Mouse (Mus musculus) frontal cortex, postnatal 10 days (tissue): ENCODE measurements around the gene Cd3d.
"Not testable (repeated sequence)": the region's sequence is repeated elsewhere in the genome, so short reads cannot be mapped to it uniquely, and the experiment has no call there.

Experiments
- DNase-seq, 2 experiments: peaks; one replicate each; pipeline ENCODE4 v3.0.0; 2022; ENCODE audit warnings: low spot score in 2 of 2, mixed read lengths in 1 of 2

Cd3d gene

GRCm38 (mm10) chr9:44981676-44982075 is at the start of gene Cd3d:
Cd3d (plus strand) TSS chr9:44981786.
- no peak for DNase-seq

- DNase-seq = no peak
Measured at GRCm38 (mm10) chr9:44941756-44942155, 39.8 kb upstream of the Cd3d start.

- DNase-seq = no peak
Measured at GRCm38 (mm10) chr9:44942421-44942820, 39.2 kb upstream of the Cd3d start.

GRCm38 (mm10) chr9:44946185-44946695 is 35.3 kb upstream of the Cd3d start:
- no peak for DNase-seq

- no peak for DNase-seq
Measured at GRCm38 (mm10) chr9:44947836-44948235, 33.8 kb upstream of the Cd3d start.

- DNase-seq = no peak
Measured at GRCm38 (mm10) chr9:44954432-44954831, 27.2 kb upstream of the Cd3d start.

GRCm38 (mm10) chr9:44965126-44965832 is 16.3 kb upstream of the Cd3d start, which contains the start of gene Ube4a:
Ube4a (minus strand) TSS chr9:44965600.
- DNase-seq = peak; percentile 97 to 99

GRCm38 (mm10) chr9:44965833-44966466 is 15.6 kb upstream of the Cd3d start:
- DNase-seq = no peak

- DNase-seq = peak; percentile 15 to 48
Measured at GRCm38 (mm10) chr9:44966815-44967242, 14.8 kb upstream of the Cd3d start.

- not testable (repeated sequence) for DNase-seq
Measured at GRCm38 (mm10) chr9:44967763-44968162, 13.8 kb upstream of the Cd3d start.

GRCm38 (mm10) chr9:44969450-44969849 is 12.1 kb upstream of the Cd3d start:
- no peak for DNase-seq

- no peak for DNase-seq
Measured at GRCm38 (mm10) chr9:44977813-44978212, 3.8 kb upstream of the Cd3d start.

GRCm38 (mm10) chr9:44979806-44980205 is 1.8 kb upstream of the Cd3d start:
- no peak for DNase-seq

- DNase-seq = no peak
Measured at GRCm38 (mm10) chr9:44980242-44980641, 1.3 kb upstream of the Cd3d start, which contains the start of gene Cd3g. Cd3g (minus strand) TSS chr9:44980431.

GRCm38 (mm10) chr9:44981104-44981503 is 482 bp upstream of the Cd3d start:
- no peak for DNase-seq

- DNase-seq = no peak
Measured at GRCm38 (mm10) chr9:44982081-44982480, 495 bp downstream of the Cd3d start.

GRCm38 (mm10) chr9:44982531-44982930 is 945 bp downstream of the Cd3d start:
- no peak for DNase-seq

- no peak for DNase-seq
Measured at GRCm38 (mm10) chr9:44983001-44983400, 1.4 kb downstream of the Cd3d start.

GRCm38 (mm10) chr9:44985721-44986161 is 4.2 kb downstream of the Cd3d start:
- no peak for DNase-seq

- DNase-seq = no peak
Measured at GRCm38 (mm10) chr9:44986242-44986781, 4.7 kb downstream of the Cd3d start.

- DNase-seq = no peak
Measured at GRCm38 (mm10) chr9:44986976-44987375, 5.4 kb downstream of the Cd3d start.

GRCm38 (mm10) chr9:44991821-44992220 is 10.2 kb downstream of the Cd3d start:
- no peak for DNase-seq

GRCm38 (mm10) chr9:44992271-44992670 is 10.7 kb downstream of the Cd3d start:
- no peak for DNase-seq
